Mouse (Mus musculus) lung, embryonic 16.5 days (tissue): ENCODE measurements at regions not wholly inside any gene's neighbourhood (a gene's known extent, or its start where the extent isn't known, plus 50 kb on each side); places are given as distances from the start of the nearest gene placed in this dataset.

Source experiments
- ATAC-seq: fragments of 200-750 bp; cut with Nextera tagmentation; 2 replicates; pipeline ENCODE4 v1.8.0; 2017; ENCODE audit warnings: low read depth, mild to moderate bottlenecking, moderate library complexity
- H3K27ac ChIP-seq: fragments of 300-500 bp; sonication (generic); 2 replicates; pipeline ENCODE4 v1.5.1; 2014; ENCODE audit warnings: mild to moderate bottlenecking, control low read depth, low read length
- H3K27me3 ChIP-seq: fragments of 300-500 bp; sonication (generic); 2 replicates; pipeline ENCODE4 v1.6.1; 2014; ENCODE audit warnings: low read depth, low read length, mixed read lengths; ENCODE audit not compliant: control insufficient read depth, insufficient read depth
- H3K36me3 ChIP-seq: fragments of 300-500 bp; sonication (generic); 2 replicates; pipeline ENCODE4 v1.6.1; 2014; ENCODE audit warnings: low read length; ENCODE audit not compliant: control insufficient read depth, insufficient read depth
- H3K4me1 ChIP-seq: fragments of 300-500 bp; sonication (generic); replicated peaks from 2 replicates; pipeline ENCODE4 v1.6.1; 2014; ENCODE audit warnings: low read length, mixed read lengths; ENCODE audit not compliant: control insufficient read depth, insufficient read depth
- H3K4me2 ChIP-seq: fragments of 300-500 bp; sonication (generic); 2 replicates; pipeline ENCODE4 v1.6.1; 2014; ENCODE audit warnings: low read depth, low read length, control low read depth
- H3K4me3 ChIP-seq: fragments of 300-500 bp; sonication (generic); 2 replicates; pipeline ENCODE4 v1.5.1; 2014; ENCODE audit warnings: mild to moderate bottlenecking, low read length, control low read depth
- H3K9ac ChIP-seq: fragments of 300-500 bp; sonication (generic); 2 replicates; pipeline ENCODE4 v1.6.1; 2014; ENCODE audit warnings: low read length, control low read depth
- H3K9me3 ChIP-seq: fragments of 300-500 bp; sonication (generic); 2 replicates; pipeline ENCODE4 v1.6.1; 2016; ENCODE audit warnings: low read length; ENCODE audit not compliant: control insufficient read depth
- WGBS: fragments of 180-500 bp; shearing (Covaris S2); extraction: QIAGEN DNeasy Blood & Tissue Kit; methylation state at CpG from one replicate; pipeline ENCODE4 v1.1.7; 2014; 5-methylcytosine and 5-hydroxymethylcytosine counted together

GRCm38 (mm10) chr17:91388039-91388438, 295.2 kb upstream of the Nrxn1 start:
- 73% methylated on average over 2 of the region's 2 CpGs for WGBS
- Histone ChIP-seq H3K27me3 (no peaks in the 10 kb centered on the region), H3K4me2 (no peak overlapping the region), H3K4me3 (no peak overlapping the region), H3K4me1 (no peaks in the 10 kb centered on the region), H3K36me3 (no peaks in the 10 kb centered on the region), H3K27ac (no peak overlapping the region), H3K9ac (no peak overlapping the region), H3K9me3 (no peaks in the 10 kb centered on the region)
- no peak for ATAC-seq

GRCm38 (mm10) chr17:91385949-91386348, 293.1 kb upstream of the Nrxn1 start:
- Histone ChIP-seq H3K4me2 (no peak overlapping the region), H3K36me3 (no peaks in the 10 kb centered on the region), H3K27me3 (no peaks in the 10 kb centered on the region), H3K4me3 (no peak overlapping the region), H3K9ac (no peak overlapping the region), H3K4me1 (no peaks in the 10 kb centered on the region), H3K9me3 (no peaks in the 10 kb centered on the region), H3K27ac (no peak overlapping the region)
- 81% methylated on average over 2 of the region's 2 CpGs for WGBS
- ATAC-seq, result no peak

DNA sequence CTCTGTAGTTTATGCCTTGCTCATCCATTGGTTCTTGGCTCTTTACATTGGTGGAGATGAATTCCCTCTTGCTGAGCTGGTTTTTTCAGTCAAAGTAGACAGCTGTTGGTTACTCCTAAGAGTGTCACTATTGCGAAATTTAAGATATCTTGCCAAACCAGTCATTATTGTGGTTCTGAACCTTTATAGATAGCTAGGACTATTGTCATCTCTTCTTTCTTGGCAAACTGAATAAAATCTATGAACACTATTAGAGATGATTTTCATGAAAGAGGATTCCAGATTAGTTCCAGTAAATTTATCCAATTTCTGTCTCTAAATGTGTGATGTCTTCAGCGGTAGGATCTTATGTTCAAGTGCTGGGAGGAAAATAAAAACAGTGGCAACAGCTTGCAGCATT, 275.3 kb upstream of the Nrxn1 start:
- WGBS, result 85% methylated on average over 2 of the region's 2 CpGs
- Histone ChIP-seq H3K36me3 (no peaks in the 10 kb centered on the region), H3K4me2 (no peak overlapping the region), H3K4me3 (no peak overlapping the region), H3K9ac (no peak overlapping the region), H3K27ac (no peak overlapping the region), H3K4me1 (no peaks in the 10 kb centered on the region), H3K27me3 (no peaks in the 10 kb centered on the region), H3K9me3 (no peaks in the 10 kb centered on the region)
- ATAC-seq, result no peak

DNA sequence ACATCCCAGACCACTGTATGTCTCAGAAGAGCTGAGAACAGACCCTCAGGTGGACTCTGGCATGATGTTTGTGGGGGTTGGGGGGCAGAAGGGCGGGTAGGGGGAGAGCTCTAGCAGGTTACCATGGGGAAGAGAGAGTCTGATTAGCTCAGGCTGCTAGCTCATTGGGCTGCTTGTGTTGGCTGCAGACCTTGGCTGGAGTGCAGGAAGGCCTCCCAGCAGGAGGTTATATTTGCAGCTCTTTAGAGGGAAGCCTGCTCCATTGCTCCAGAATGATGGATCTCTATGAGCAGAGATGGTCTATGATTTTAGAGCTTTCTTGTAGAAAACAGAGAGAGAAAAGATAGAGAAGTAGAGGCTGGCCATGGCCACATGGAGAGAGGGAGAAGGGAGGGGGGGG, 268.4 kb upstream of the Nrxn1 start:
- no peaks in the 10 kb centered on the region for H3K4me1 ChIP-seq
- H3K4me3 ChIP-seq, result no peak overlapping the region
- H3K4me2 ChIP-seq, result no peak overlapping the region
- no peaks in the 10 kb centered on the region for H3K27me3 ChIP-seq
- no peak for ATAC-seq
- H3K9me3 ChIP-seq, result no peaks in the 10 kb centered on the region
- H3K9ac ChIP-seq, result no peak overlapping the region
- no peak overlapping the region for H3K27ac ChIP-seq
- no peaks in the 10 kb centered on the region for H3K36me3 ChIP-seq
- WGBS, result 56% methylated on average over 1 of the region's 1 CpGs

DNA sequence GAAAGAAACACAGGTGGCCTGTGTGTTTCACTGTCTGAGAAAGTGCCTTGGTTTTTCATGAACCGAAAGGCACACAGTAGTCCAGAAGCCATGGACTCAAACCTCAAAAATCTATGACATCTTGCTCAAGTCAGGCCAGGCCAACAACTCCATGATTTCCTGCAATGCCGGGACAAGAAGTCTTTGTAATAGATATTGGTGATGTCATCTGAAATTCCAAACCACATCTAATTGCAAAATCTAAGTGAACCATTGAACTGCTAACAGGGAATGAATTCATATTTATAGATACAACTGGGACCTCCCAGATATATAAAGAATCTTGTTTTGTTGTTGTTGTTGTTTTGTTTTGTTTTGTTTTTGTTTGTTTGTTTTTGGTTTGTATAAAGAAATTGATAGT, 259.2 kb upstream of the Nrxn1 start:
- no peaks in the 10 kb centered on the region for H3K4me1 ChIP-seq
- H3K9me3 ChIP-seq, result no peaks in the 10 kb centered on the region
- H3K36me3 ChIP-seq, result no peaks in the 10 kb centered on the region
- H3K9ac ChIP-seq, result no peak overlapping the region
- no peaks in the 10 kb centered on the region for H3K27me3 ChIP-seq
- H3K4me3 ChIP-seq, result no peak overlapping the region
- H3K4me2 ChIP-seq, result no peak overlapping the region
- no peak for ATAC-seq
- 75% methylated on average over 2 of the region's 2 CpGs for WGBS
- no peak overlapping the region for H3K27ac ChIP-seq

- H3K36me3 ChIP-seq, result no peaks in the 10 kb centered on the region
- H3K4me1 ChIP-seq, result no peaks in the 10 kb centered on the region
- no peak overlapping the region for H3K4me3 ChIP-seq
- no peak for ATAC-seq
- no peaks in the 10 kb centered on the region for H3K9me3 ChIP-seq
- no peak overlapping the region for H3K9ac ChIP-seq
- H3K4me2 ChIP-seq, result no peak overlapping the region
- 48% methylated on average over 1 of the region's 1 CpGs for WGBS
- no peaks in the 10 kb centered on the region for H3K27me3 ChIP-seq
- no peak overlapping the region for H3K27ac ChIP-seq
Measured at GRCm38 (mm10) chr17:91336882-91337281, 244.0 kb upstream of the Nrxn1 start.

GRCm38 (mm10) chr17:91333790-91334189, 240.9 kb upstream of the Nrxn1 start:
- no peak for ATAC-seq
- no peaks in the 10 kb centered on the region for H3K27me3 ChIP-seq
- H3K27ac ChIP-seq, result no peak overlapping the region
- H3K36me3 ChIP-seq, result no peaks in the 10 kb centered on the region
- no peak overlapping the region for H3K4me2 ChIP-seq
- 88% methylated on average over 4 of the region's 4 CpGs for WGBS
- H3K4me1 ChIP-seq, result no peaks in the 10 kb centered on the region
- H3K4me3 ChIP-seq, result no peak overlapping the region
- no peaks in the 10 kb centered on the region for H3K9me3 ChIP-seq
- H3K9ac ChIP-seq, result no peak overlapping the region

GRCm38 (mm10) chr17:91333202-91333601, 240.3 kb upstream of the Nrxn1 start:
- H3K9me3 ChIP-seq, result no peaks in the 10 kb centered on the region
- H3K27me3 ChIP-seq, result no peaks in the 10 kb centered on the region
- no peak for ATAC-seq
- H3K4me3 ChIP-seq, result no peak overlapping the region
- no peaks in the 10 kb centered on the region for H3K4me1 ChIP-seq
- H3K36me3 ChIP-seq, result no peaks in the 10 kb centered on the region
- H3K4me2 ChIP-seq, result no peak overlapping the region
- no peak overlapping the region for H3K27ac ChIP-seq
- H3K9ac ChIP-seq, result no peak overlapping the region
- 83% methylated on average over 1 of the region's 1 CpGs for WGBS

DNA sequence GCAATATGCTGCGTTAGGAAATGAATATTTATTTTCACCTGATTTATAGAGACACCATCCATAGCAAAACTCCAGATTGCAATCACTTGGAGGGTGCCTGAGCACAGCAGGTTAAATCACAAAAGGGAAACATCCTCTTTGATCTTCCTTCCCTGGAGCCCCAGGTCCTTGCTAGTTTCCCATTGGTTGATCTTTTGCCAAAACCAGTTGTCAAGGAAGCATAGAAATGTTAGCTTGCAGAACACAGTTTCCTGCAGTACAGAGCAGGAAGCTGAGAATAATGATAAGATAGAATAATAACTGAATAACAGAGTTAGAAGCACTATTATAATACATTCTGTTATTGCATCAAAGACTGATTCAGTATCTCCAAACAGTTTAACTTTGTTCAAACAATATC, 231.5 kb upstream of the Nrxn1 start:
- no peaks in the 10 kb centered on the region for H3K36me3 ChIP-seq
- no peaks in the 10 kb centered on the region for H3K9me3 ChIP-seq
- H3K4me1 ChIP-seq, result no peaks in the 10 kb centered on the region
- ATAC-seq, result 0 out of 2 replicates have a peak, but pooled peaks have one; percentile 20
- no peak overlapping the region for H3K4me3 ChIP-seq
- H3K4me2 ChIP-seq, result no peak overlapping the region
- H3K27ac ChIP-seq, result no peak overlapping the region
- WGBS, result 47% methylated on average over 1 of the region's 1 CpGs
- no peak overlapping the region for H3K9ac ChIP-seq
- no peaks in the 10 kb centered on the region for H3K27me3 ChIP-seq

- no peaks in the 10 kb centered on the region for H3K9me3 ChIP-seq
- no peaks in the 10 kb centered on the region for H3K36me3 ChIP-seq
- no peak overlapping the region for H3K4me2 ChIP-seq
- H3K27ac ChIP-seq, result no peak overlapping the region
- no peak overlapping the region for H3K9ac ChIP-seq
- no peaks in the 10 kb centered on the region for H3K27me3 ChIP-seq
- no peak overlapping the region for H3K4me3 ChIP-seq
- no peaks in the 10 kb centered on the region for H3K4me1 ChIP-seq
- no peak for ATAC-seq
Measured at GRCm38 (mm10) chr17:91286875-91287274, 194.0 kb upstream of the Nrxn1 start.
